Comparison of ENCODE assay signal across 9 mouse cellular contexts in the genomic region with DNA sequence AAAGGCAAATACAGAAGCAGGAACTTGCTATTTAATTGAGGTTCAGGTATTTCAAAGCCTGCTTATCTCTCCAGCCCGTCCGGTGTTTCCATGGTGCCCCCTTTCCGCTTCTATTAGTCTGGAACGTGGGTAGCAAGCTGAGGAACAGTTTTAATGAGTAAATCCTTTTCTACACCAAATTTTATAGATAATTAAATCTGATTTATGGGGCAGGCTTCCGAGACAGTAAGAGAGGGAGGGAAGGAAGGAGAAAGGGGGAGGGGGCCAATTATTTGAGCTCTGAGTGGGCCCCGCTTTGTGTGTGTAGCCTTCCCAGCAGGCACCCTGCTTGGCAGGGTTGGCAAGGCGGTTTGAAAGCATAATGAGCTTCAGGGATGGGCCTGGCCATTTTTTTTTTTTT.
DNase-seq lines count a peak whose midpoint lies in the region; ATAC-seq and TF ChIP-seq lines count a peak whose summit lies in the region.
"Had no signal": no experiment of that assay in that cellular context is flagged by ENCODE, and none has a peak within 500 bp of the region (broad histone marks: within the 10 kb centered on the region; RNA-seq: fewer than 3 reads in every experiment).

No protein-coding gene starts in this region.

- 13% methylated on average over 7 of the region's 7 CpGs for WGBS in forebrain, embryonic 10.5 days
- 26% methylated on average over 7 of the region's 7 CpGs for WGBS in intestine, embryonic 16.5 days
- WGBS in neural tube, embryonic 12.5 days: 3% methylated on average over 7 of the region's 7 CpGs

- H3K36me3 ChIP-seq in forebrain, embryonic 10.5 days (replicated peaks): no peaks in the 10 kb centered on the region
- no peaks in the 10 kb centered on the region for H3K36me3 ChIP-seq in intestine, embryonic 16.5 days (ENCODE audit: control insufficient read depth, insufficient read depth, low read length)
- H3K36me3 ChIP-seq in neural tube, embryonic 12.5 days: no peaks in the 10 kb centered on the region

- H3K4me2 ChIP-seq in intestine, embryonic 16.5 days (ENCODE audit: low read depth, low read length): peak overlapping the region; percentile 31; the same call in 1 of the 2 replicates
- H3K4me2 ChIP-seq in neural tube, embryonic 12.5 days (replicated peaks): peak overlapping the region; percentile 55

- peak overlapping the region; percentile 36 for H3K4me3 ChIP-seq in layer of hippocampus, adult 2 months
- H3K4me3 ChIP-seq in forebrain, embryonic 10.5 days: peak overlapping the region; percentile 42
- peak overlapping the region; percentile 1 for H3K4me3 ChIP-seq in intestine, embryonic 16.5 days (ENCODE audit: low read length)
- no peak overlapping the region for H3K4me3 ChIP-seq in neural tube, embryonic 12.5 days
- H3K4me3 ChIP-seq: erythroblast, embryonic 14.5 days had no signal

- H3K27me3 ChIP-seq in forebrain, embryonic 10.5 days (ENCODE audit: poor library complexity, severe bottlenecking): no peaks in the 10 kb centered on the region
- H3K27me3 ChIP-seq in intestine, embryonic 16.5 days (replicated peaks; ENCODE audit: control insufficient read depth, insufficient read depth, low read length): no peaks in the 10 kb centered on the region
- no peaks in the 10 kb centered on the region for H3K27me3 ChIP-seq in neural tube, embryonic 12.5 days (replicated peaks)

- peaks cover 57% of the 10 kb centered on the region for H3K4me1 ChIP-seq in forebrain, embryonic 10.5 days
- no peaks in the 10 kb centered on the region for H3K4me1 ChIP-seq in intestine, embryonic 16.5 days (ENCODE audit: control insufficient read depth, insufficient read depth, low read length)
- peaks cover 37% of the 10 kb centered on the region for H3K4me1 ChIP-seq in neural tube, embryonic 12.5 days

- H3K9ac ChIP-seq in intestine, embryonic 16.5 days (ENCODE audit: low read depth, low read length): no peak overlapping the region
- no peak overlapping the region for H3K9ac ChIP-seq in neural tube, embryonic 12.5 days

- TF ChIP-seq CTCF in layer of hippocampus, adult 2 months (conservative IDR thresholded peaks at IDR 0.05): no peak

- peak overlapping the region; percentile 81 for H3K27ac ChIP-seq in layer of hippocampus, adult 2 months
- H3K27ac ChIP-seq in forebrain, embryonic 10.5 days: peak overlapping the region; percentile 83
- no peak overlapping the region for H3K27ac ChIP-seq in intestine, embryonic 16.5 days (ENCODE audit: low read length)
- H3K27ac ChIP-seq in neural tube, embryonic 12.5 days: no peak overlapping the region

- no peak for DNase-seq in layer of hippocampus, adult 2 months (ENCODE audit: low spot score in 2 of 2)
- DNase-seq in layer of hippocampus, postnatal 25 days (ENCODE audit: extremely low spot score in 1 of 2, low spot score in 1 of 2): no peak
- peak; percentile 47 for DNase-seq in forebrain, embryonic 10.5 days (ENCODE audit: extremely low spot score, low spot score)
- no peak for DNase-seq in cerebellum, adult 9-10 months
- no peak for DNase-seq in cerebellum, adult 8-10 months

- H3K9me3 ChIP-seq in forebrain, embryonic 10.5 days: no peaks in the 10 kb centered on the region
- H3K9me3 ChIP-seq in intestine, embryonic 16.5 days (ENCODE audit: control insufficient read depth, low read length): no peaks in the 10 kb centered on the region
- no peaks in the 10 kb centered on the region for H3K9me3 ChIP-seq in neural tube, embryonic 12.5 days

- no peak for ATAC-seq in intestine, embryonic 16.5 days
- peak; percentile 84 for ATAC-seq in neural tube, embryonic 12.5 days (ENCODE audit: low FRiP score, low read depth)
- ATAC-seq in erythroid progenitor cell, adult 5-6 weeks (replicated peaks; ENCODE audit: low FRiP score, poor library complexity, severe bottlenecking): no peak

Comparison
In these comparisons a context has a peak if more than half of its experiments do, and no peak if none do; other contexts are left out.
1. H3K27ac ChIP-seq: peak in layer of hippocampus, adult 2 months (single experiment) and forebrain, embryonic 10.5 days (single experiment); none in intestine, embryonic 16.5 days (single experiment) and neural tube, embryonic 12.5 days (single experiment).